Mouse (Mus musculus): Measurements from ENCODE around the gene Ankmy2.
A peak's percentile ranks its signal among the peaks of the same experiment; 100 is the strongest.
"Not testable (repeated sequence)": the region's sequence is repeated elsewhere in the genome, so short reads cannot be mapped to it uniquely, and the experiment has no call there.

Gene Ankmy2

DNA sequence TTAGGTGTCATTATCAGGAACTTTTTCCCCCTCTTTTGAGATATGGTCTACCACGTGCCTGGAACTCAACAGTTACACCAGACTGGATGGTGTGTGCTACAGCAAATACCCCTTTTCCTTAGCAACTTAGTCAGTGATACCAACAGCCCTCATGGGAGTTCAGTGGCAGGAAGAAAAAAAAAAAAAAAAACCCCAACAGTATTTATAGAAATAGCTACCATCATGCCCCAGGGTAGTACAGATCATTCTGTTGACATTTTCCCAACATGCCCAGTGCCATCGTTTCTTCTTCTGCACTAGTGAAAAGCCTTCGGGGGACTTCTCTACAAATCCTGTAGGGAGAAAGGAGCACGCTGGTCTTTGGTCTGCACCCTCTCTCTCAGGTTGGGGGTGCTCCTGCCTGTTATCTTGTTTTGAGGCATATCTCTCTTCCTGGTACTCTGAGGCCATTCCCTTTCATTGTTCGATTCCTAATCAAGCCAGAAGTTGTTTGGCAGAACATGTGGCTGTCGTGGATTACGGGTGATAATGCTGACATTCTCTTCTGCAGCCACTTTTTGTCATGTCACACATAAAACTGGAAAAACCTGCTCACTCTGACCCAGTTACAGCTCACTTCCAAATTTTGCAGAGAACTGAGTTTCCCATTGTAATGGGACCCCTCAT lies 7.3 kb downstream of the Ankmy2 start:
- no peak for DNase-seq

DNA sequence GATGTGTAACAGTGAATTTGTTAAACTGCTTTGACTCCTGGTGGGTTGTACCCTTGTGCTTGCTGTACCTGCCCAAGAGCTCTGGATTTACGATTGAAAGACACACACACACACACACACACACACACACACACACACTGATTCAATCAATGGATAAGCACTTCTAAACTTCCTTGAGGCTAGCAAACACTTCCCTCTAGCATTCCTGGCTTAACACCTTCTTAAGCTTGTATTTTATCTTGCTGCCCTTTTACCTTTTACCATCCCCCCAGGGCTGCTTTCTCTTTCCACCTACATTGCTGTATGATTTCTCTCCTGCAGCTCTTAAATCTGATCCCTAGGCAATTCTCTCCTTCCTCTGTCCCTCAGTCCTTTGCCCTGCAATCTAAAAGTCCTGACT lies 8.4 kb downstream of the Ankmy2 start:
- no peak for DNase-seq

DNA sequence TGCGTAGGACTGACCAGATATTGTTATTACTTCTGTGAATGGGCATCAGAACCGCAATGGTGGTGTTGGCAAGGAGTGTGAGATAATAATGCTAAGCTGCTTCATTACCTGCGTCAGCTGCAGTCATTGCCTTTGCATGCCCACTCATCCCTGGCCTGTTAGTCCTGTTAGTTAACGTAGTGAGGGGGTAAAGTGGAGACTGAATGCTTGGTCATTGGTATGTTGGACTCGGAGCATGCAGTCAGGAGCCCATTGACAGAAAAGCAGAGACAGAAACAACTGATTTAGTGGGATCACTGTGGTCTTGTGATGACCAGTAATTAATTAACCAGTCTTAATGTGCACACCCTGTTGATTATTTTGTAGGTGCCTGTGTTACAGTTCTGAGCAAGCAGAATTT lies 20.3 kb downstream of the Ankmy2 start:
- no peak for DNase-seq

DNA sequence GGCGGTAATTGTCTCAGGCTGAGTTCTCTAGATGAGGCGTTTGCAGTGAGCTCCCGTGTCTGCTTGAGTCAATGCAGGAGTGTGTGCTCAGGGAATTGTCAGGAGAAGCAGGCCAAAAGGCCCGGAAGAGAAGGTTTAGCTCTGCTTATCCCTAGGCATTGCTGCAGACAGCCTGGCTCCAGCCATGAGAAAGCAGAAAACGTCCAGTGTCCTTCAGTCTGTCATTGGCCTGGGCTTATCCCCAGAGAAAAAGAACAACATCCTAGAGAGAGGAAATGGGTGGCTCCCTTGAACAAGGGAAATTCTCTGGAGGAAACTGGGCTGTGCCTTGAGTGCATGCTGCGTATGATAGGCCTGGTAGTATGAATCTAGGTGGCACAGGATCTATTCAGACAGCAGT lies 25.7 kb downstream of the Ankmy2 start:
- peak; percentile 24 for DNase-seq

DNA sequence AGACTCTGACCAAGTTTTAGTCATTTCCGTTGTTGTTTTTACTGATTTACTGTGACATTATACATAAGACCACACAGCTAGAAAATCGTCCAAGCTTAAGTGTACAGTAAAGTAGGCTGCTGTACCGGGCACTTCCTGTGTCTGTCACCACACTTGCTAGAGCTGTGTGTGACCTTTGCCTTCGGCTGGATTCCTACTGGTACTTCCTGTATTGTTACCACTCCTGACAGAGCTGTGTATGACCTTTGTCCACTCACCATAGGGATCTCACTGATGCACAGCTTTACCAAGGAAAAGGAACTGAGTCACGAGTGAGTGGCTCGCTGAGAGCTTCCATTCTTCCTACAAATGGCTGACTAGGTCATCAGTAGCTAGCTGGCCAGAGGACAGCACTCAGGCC lies 30.2 kb downstream of the Ankmy2 start:
- DNase-seq: no peak

DNA sequence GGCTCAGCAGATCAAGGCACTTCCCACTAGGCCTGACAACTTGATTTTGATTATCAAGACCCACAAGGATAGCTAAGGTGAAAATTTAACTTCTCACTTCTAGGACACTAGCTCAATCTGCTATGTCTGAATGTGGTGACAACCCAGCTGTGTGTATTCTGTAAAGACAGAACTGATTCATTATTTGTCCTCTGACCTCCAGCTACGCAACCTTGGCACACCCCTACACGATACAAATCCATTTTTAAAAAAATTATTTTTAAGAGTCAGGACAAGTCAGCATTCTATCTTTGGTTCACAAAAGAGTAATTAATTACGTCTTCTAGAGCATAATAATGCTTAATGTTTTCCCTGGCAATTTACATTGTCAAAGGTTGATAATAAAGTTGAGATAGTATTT lies 32.7 kb downstream of the Ankmy2 start:
- peak; percentile 35 for DNase-seq

DNA sequence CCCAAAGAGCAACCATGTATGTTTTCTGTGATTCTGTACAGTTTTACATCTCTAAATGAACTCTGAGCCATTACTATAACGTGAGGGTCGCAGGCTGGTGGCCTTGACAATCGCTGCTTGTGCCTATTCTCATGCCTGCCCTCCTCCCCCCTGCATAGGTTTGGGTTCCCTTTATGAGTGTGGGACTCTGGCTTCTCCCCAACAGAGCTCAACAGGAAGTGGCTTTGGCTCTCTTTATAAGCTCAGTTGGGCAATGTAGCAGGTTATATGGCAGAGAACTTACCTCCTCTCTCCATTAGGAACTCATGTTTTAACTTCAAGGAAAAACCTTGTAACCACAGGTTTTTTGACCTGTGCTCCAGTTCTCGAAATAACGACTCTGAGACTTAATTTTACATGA lies 33.4 kb downstream of the Ankmy2 start:
- DNase-seq: no peak

DNA sequence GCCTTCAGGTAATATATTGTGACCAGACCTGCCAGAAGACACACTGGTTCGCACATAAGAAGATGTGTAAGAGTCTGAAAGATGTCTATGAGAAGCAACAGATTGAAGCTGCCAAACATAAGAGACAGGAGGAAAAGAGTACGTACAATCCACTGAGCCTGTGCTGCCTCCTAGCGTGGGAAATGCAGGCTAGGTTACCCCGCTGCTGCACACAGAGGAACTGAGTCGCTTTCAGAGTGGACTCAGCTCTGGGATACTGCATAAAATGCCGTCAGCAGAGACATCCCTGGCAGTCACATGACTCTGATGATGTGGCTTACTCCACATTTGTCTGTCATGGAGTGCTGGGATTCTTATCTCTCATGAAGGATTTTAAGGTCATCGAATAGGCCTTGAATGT lies 38.1 kb downstream of the Ankmy2 start:
- no peak for DNase-seq

DNA sequence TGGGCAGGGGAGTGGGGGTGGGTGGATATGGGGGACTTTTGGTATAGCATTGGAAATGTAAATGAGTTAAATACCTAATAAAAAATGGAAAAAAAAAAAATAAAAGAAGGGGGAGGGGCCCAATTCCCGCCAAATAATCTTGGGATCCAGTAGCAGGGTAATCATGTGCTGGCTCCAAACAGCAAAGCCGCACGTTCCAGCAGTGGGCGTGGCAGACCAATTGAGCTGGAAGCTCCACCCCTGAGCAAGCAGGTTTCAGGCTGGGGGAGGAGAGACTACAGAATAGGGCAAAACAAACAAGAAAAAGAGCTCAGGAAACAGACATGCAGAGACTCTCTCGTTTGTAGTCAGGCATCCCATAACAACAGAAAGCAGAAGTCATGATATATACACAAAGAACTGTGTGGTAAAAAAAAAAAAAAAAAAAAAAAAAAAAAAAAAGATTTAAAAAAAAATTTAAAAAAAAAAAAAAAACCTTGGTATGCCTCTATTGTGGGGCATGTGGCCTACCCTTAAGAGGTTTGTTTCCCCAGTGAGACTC lies 48.7 kb downstream of the Ankmy2 start:
- not testable (repeated sequence) for DNase-seq

DNA sequence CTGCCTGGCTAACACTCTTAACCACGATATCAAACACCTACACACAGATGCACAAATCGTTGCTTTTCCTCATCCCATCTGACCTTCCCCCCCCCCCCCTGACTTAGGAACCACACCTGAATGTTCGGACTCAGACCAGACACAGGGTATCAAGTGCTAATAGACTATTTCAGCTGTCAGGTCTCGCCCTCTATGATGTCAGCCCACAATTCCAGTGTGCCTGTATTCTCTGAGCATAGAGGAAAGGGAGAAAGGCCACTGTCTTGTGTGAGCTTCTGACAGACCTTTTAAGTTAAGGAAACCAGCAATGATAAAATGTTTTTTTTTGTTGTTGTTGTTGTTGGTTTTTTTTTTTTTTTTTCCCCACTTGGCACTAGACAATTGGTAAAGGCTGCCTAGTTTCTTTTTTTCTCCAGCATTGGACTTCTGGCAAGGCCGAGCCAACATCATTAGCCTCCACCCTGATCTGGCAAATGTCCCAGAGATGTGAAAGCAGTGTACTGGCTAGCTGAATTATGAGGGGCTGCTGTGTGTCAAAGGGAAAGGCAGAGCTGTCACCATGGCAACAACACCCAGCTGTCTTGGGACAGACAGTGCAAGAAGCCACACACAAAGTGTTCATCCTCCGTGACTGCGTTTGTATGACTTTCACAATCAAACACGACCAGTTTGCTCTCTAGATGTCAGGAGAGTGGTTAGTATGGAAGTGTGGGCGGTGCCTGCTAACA lies 50.3 kb downstream of the Ankmy2 start:
- DNase-seq: peak; percentile 77

DNA sequence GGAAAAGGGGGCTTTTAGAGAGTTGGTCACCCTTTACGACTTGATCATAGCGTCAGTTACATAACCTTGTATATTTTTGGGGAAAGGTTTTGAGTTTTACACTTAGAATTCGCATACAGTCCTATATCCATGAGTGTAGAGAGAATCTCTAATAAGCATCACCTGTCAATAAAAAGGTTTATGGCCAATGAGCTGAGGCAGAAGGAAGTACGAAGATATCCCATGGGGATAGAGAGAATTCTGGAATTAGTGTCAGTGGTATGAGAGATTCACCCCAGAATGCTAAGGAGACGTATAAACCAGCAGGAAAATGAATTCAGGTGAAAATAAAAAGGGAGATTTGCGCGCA lies 50.9 kb downstream of the Ankmy2 start:
- DNase-seq: no peak

DNA sequence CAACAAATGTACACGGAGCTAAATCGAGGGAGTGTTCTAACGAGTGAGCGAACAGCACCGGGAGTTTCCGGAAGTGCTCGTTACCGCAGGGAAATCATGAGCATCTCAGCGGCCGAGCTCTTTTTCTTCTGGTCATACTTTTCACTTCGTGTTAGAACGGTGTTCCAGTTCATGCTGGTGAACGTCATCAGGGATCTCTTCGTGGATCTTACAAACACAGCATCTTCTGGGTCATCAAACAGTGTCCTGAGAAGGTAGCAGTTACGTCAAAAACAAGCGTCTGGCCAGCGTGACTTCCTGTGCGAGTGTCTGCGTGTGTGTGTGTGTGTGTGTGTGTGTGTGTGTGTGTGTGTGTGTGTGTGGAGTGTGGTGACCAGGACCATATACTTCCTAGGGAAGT lies 51.5 kb downstream of the Ankmy2 start:
- no peak for DNase-seq

DNA sequence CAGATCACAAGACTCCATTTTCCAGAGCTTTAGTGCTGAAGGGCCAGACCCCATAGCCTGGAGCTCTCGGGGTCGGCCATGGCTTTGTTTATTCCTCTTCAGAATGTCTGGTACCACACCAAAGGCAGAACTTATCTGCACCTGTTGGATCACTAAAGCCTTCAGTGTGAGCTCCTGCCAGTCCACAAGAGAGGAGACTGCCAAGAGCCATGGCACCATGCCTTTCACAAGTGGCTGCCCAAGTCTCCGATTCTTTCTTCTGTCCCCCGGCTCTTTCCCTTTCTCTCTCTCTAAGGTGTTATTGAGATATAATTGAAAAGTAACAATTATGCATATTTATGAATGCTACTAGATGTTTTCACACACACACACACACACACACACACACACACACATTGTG lies 53.2 kb downstream of the Ankmy2 start:
- no peak for DNase-seq

DNA sequence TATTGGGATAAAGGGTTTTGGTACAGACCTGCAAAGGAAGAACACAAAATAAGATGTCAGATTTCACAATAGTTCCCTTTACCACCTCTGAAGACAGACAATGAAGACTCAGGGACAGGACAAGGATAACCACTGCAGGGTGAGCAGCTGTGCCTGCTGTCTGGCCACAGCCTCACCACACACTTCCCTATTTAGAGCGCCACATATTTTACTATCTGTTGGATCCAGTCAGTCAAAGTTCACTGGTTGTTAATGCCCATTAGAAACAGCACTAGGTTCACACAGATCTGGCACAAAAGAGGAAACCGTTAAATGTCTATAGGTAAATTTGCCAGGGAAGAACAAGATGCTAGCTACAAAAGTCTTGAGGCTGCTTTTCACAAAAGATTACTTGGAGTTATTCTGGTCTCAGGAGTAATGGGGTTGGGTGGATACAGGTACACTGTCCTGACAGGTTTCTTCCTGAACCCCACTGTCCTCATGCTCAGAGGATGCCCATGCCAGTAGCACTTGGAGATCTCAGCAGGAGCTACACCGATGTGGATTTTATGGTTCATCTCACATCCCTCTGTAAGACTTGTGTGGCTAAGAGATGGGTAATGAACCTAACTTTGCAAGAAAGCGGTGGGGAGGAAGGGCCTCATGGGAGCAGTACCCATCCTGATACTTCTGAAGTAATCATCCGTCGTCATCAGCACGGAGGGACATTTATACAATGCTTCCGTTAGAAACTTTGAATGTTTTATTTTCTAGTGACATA lies 57.7 kb downstream of the Ankmy2 start:
- DNase-seq: no peak

DNA sequence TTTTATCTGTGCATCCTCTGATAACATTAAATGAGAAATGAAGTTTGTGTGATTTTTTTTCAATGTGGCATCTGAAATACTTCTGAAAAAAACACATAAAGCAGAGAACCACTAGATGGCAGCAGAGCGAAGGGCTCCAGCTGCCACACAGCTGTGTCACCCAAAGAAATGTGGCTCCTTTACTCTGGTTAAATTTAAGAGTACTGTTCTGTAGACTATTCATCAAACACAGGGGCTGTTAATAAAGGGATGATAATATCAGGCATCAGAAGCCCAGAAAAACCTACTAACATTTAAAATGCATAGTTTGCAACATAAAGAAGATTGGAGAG lies 58.2 kb downstream of the Ankmy2 start:
- peak; percentile 60 for DNase-seq

DNA sequence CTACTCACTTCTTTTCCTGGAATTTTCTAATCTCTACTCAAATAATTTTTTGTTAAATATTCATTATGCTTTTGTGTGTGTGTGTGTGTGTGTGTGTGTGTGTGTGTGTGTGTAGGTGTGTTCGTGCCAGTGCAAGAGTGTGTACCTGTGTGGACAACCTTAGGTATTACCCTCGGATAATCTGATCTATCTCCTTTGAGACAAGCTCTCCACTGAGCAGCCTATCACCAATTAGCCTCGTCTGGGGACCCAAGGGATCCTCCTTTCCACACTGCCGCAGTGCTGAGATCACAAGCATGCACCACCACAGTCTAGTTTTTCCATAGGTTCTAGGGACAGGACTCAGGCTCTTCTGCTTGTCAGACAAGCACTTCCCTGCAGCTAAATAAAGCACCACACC lies 59.3 kb downstream of the Ankmy2 start:
- DNase-seq: no peak

DNA sequence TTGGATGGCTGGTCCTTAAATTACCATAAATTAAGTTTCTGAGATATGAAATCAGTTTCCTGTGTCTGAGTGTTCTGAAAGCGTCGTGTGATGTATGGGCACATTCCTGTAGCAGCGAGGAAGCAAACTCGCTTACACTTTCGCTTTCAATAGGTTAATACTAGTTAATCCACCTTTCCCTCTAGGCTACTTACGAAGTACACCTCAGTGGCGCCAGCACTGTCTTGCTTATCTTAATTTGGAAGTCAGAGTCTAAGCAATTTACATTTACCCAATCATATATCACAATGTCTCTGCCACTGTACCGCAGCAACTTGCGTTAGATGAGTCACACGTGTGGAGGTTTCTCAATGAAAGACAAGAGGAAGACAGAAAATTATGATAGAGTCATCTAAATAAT lies 60.0 kb downstream of the Ankmy2 start:
- no peak for DNase-seq

DNA sequence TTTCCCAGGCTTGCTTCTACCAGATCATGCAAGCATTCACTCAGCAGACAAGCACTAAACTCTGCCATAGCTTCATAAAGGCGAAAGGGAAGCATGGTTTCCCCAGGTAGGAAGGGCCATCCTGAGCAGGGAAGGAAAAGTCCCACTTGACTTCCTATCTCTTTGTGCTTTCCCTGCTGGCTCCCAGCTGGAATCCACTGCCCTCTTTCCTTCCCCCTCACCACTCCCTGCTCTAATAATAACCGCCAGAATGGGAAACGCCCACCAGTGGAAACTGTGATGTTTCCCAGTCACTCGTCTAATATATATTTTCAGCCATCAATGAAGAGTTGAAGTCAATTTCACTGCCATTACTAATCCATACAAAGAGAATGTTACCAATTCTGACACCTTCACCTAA lies 67.5 kb downstream of the Ankmy2 start:
- DNase-seq: no peak

DNA sequence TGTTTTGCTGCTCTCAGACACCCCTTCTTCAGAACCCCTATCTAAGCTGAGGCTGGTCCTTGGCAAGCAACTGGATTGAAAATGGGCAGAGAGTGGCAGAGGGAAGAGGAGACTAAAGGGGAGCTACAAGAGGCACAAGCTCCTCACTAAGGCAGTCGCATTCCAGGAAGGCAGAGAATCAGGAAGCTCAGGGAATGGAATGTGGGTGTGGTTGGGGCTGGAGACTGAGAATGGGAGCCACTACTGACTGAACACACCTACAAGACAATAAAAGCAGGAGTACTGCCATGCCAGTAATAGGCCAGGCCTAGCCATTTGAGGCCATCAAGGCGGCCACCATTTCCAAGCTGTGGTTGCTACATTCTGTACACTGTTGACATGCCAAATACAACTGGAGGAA lies 74.5 kb downstream of the Ankmy2 start:
- no peak for DNase-seq

DNA sequence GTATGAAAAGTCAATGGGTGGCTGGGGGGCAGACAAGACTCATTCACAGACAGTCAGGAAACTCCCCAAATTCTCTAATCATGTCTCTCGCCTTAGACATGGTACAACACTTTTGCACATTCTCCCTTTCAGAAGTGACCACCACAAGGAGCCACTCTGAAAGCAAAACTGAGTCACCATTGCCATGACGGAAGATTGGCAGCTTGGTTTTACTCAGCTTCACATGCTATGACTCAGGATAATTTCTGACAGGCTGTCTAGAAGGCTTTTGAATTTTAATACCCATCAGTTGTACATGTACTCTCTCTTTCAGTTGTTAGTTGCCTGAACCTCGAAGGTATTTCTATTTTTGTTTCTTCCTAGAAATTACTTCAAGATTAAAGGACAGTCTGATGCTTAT lies 84.3 kb downstream of the Ankmy2 start:
- no peak for DNase-seq
